ENCODE assay signal across 1 mouse cellular context in the genomic region with DNA sequence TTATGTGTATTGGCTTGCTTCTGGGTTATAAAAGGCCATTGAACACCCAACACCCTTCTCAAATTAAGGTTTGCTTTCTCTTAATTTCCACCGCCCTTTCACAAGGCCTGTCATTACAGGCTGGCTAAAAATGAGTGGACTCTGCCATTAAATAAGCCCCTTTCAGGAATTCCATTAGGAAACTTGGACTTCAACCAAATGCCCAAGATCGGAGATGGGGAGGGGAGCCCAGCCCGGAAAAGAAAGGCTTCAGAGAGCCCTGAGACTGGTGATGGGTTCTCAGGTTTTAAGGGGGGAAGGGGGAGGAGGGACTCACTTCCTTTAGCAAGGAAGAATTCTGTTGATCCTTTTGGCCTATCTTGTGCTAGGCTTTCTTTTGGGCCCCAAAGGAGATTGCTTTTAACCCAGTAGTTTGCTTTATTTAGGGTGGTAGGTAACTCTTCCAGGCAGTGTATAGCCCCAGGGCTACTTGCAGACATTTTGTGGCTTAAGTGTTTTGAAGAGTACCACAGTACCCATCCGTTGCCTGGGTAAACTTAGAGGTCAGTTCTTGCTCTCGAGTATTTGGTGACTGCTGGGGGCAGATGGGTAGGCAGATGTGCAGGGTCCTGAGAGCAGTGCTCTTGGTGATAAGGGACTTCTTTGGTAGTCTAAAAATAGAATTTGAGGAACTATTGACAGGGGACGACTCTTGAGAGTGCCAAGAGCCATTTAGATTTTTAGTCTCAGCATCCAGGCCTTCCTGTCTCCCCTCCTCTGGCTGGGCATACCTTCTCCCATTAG.
TF ChIP-seq lines count a peak whose summit lies in the region.

No protein-coding gene starts in this region.

TF ChIP-seq in CH12.LX, 34 proteins besides CTCF, POLR2A, EP300 and RAD21 (continued from another document):
- no peak for TF ChIP-seq HCFC1 (IDR thresholded peaks at IDR 0.05; ENCODE audit: low read depth, low read length)
- TF ChIP-seq ZKSCAN1 (IDR thresholded peaks at IDR 0.05; ENCODE audit: borderline replicate concordance, low read depth, low read length), result no peak
- TF ChIP-seq TCF12 (IDR thresholded peaks at IDR 0.05; ENCODE audit: low read depth, low read length), result peak; percentile 53; the same call in 1 of the 2 replicates
- 0 out of 2 replicates have a peak, but pooled peaks have one; percentile 34 for TF ChIP-seq MXI1 (IDR thresholded peaks at IDR 0.05; ENCODE audit: low read depth, low read length)
